Mouse (Mus musculus): ENCODE data around the gene Ppp1r3f.

Ppp1r3f gene

DNA sequence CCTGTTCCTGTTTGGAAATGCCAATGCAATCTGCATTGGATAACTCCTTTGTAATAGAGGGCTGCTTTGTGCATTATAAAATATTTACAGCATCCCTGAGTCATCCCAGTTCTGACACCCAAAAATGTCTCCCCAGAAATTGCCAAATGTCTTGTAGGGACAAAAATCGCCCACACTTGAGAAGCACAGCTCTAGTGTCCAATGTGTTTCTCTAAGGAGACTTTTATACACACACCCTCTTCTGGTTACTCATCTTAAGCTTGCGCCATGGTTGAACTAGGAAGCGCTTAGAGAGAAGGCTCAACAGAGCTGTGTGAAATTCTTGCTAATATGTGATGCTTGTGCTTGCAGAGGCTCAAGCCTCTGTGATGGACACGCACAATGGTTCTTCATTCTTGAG is 20.6 kb downstream of the Ppp1r3f start:
- DNase-seq (ENCODE audit: inconsistent ontology term): no peak

GRCm38 (mm10) chrX:7524961-7525360 is 49.1 kb downstream of the Ppp1r3f start:
- DNase-seq (ENCODE audit: inconsistent ontology term): no peak

All from Muller cell, postnatal 12 days (primary cell).